In genomic region chr2:65859767-65860727, GRCm38 (mm10) we compare ENCODE assay signal across 15 mouse cellular contexts. TPM values are rescaled to one million over a fixed set of nuclear protein-coding genes. Genes with fewer than 3 reads are reported as not detected.
DNase-seq lines count a peak whose midpoint lies in the region; ATAC-seq and TF ChIP-seq lines count a peak whose summit lies in the region.
"Had no signal": no experiment of that assay in that cellular context is flagged by ENCODE, and none has a peak within 500 bp of the region (broad histone marks: within the 10 kb centered on the region; RNA-seq: fewer than 3 reads in every experiment).

No protein-coding gene starts in this region.

- no peak for TF ChIP-seq EP300 in liver, postnatal 0 days (IDR thresholded peaks at IDR 0.05; ENCODE audit: low read depth)

- no peak for TF ChIP-seq CTCF in liver, postnatal 0 days (IDR thresholded peaks at IDR 0.05; ENCODE audit: low read depth)

- H3K9me3 ChIP-seq in heart, embryonic 11.5 days (replicated peaks; ENCODE audit: control insufficient read depth, low read length) = no peaks in the 10 kb centered on the region
- H3K9me3 ChIP-seq in heart, embryonic 10.5 days = no peaks in the 10 kb centered on the region
- no peaks in the 10 kb centered on the region for H3K9me3 ChIP-seq in heart, embryonic 16.5 days (replicated peaks; ENCODE audit: control insufficient read depth, low read length)
- H3K9me3 ChIP-seq in midbrain, embryonic 16.5 days (replicated peaks; ENCODE audit: control insufficient read depth, low read length, poor library complexity, severe bottlenecking) = no peaks in the 10 kb centered on the region
- no peaks in the 10 kb centered on the region for H3K9me3 ChIP-seq in liver, postnatal 0 days (ENCODE audit: low read length)
- H3K9me3 ChIP-seq: limb, embryonic 13.5 days; lung, embryonic 15.5 days had no signal

- 0 out of 2 replicates have a peak overlapping the region, but pooled peaks have one; percentile 37 for H3K4me2 ChIP-seq in heart, embryonic 11.5 days
- H3K4me2 ChIP-seq in heart, embryonic 16.5 days (ENCODE audit: low read depth, low read length) = peak overlapping the region; percentile 44
- peak overlapping the region; percentile 36 for H3K4me2 ChIP-seq in midbrain, embryonic 16.5 days (ENCODE audit: low read length)
- no peak overlapping the region for H3K4me2 ChIP-seq in liver, postnatal 0 days (ENCODE audit: low read depth, low read length)
- H3K4me2 ChIP-seq: limb, embryonic 13.5 days; lung, embryonic 15.5 days had no signal

- H3K36me3 ChIP-seq in heart, embryonic 11.5 days (ENCODE audit: control insufficient read depth, insufficient read depth, low read length) = no peaks in the 10 kb centered on the region
- no peaks in the 10 kb centered on the region for H3K36me3 ChIP-seq in heart, embryonic 10.5 days
- H3K36me3 ChIP-seq in heart, embryonic 16.5 days (ENCODE audit: control insufficient read depth, insufficient read depth) = no peaks in the 10 kb centered on the region
- H3K36me3 ChIP-seq in midbrain, embryonic 16.5 days (ENCODE audit: control insufficient read depth, insufficient read depth, low read length) = peaks cover 2% of the 10 kb centered on the region; the same call in 1 of the 2 replicates
- no peaks in the 10 kb centered on the region for H3K36me3 ChIP-seq in liver, postnatal 0 days (replicated peaks; ENCODE audit: insufficient read depth, low read length)
- H3K36me3 ChIP-seq: lung, embryonic 15.5 days had no signal

- intact Hi-C loops in left cerebral cortex, postnatal 14 days (cut with DNase I) = no loop called here

- DNase-seq in heart, embryonic 10.5 days (ENCODE audit: low spot score) = no peak
- peak; percentile 30 to 43 for DNase-seq in left cerebral cortex, postnatal 14 days (ENCODE audit: low spot score in 2 of 2)
- DNase-seq in left cerebral cortex, adult 11 months (ENCODE audit: low spot score) = no peak
- DNase-seq in embryo, embryonic 9.5 days (ENCODE audit: extremely low spot score) = no peak
- DNase-seq in liver, postnatal 0 days = no peak
- DNase-seq: embryo, embryonic 11 days; kidney, adult 11 months; spleen, adult 18-20 months; thymus, adult 18-20 months had no signal

- no peak for ATAC-seq in heart, embryonic 11.5 days (replicated peaks; ENCODE audit: insufficient number of reproducible peaks, low FRiP score, low TSS enrichment)
- no peak for ATAC-seq in heart, embryonic 16.5 days (replicated peaks; ENCODE audit: extremely low read depth, insufficient read depth, low FRiP score)
- ATAC-seq in midbrain, embryonic 16.5 days = peak; percentile 81
- ATAC-seq in liver, postnatal 0 days = no peak
- ATAC-seq: CD4-positive, CD25-positive, alpha-beta regulatory T cell, adult 4 months had no signal

- H3K27ac ChIP-seq in heart, embryonic 11.5 days (ENCODE audit: low read depth, low read length) = no peak overlapping the region
- H3K27ac ChIP-seq in heart, embryonic 10.5 days = no peak overlapping the region
- H3K27ac ChIP-seq in heart, embryonic 16.5 days (ENCODE audit: low read length) = no peak overlapping the region
- H3K27ac ChIP-seq in midbrain, embryonic 16.5 days (ENCODE audit: low read length) = peak overlapping the region; percentile 64
- no peak overlapping the region for H3K27ac ChIP-seq in liver, postnatal 0 days (ENCODE audit: low read depth)
- H3K27ac ChIP-seq: limb, embryonic 13.5 days; lung, embryonic 15.5 days had no signal

- H3K4me3 ChIP-seq in heart, embryonic 11.5 days (ENCODE audit: low read depth, low read length) = no peak overlapping the region
- no peak overlapping the region for H3K4me3 ChIP-seq in heart, embryonic 10.5 days
- no peak overlapping the region for H3K4me3 ChIP-seq in heart, embryonic 16.5 days (ENCODE audit: low read length)
- H3K4me3 ChIP-seq in midbrain, embryonic 16.5 days (ENCODE audit: low read depth, low read length) = 0 out of 2 replicates have a peak overlapping the region, but pooled peaks have one; percentile 3
- no peak overlapping the region for H3K4me3 ChIP-seq in liver, postnatal 0 days (ENCODE audit: low read depth, low read length)
- H3K4me3 ChIP-seq: limb, embryonic 13.5 days; lung, embryonic 15.5 days had no signal

- no peaks in the 10 kb centered on the region for H3K4me1 ChIP-seq in heart, embryonic 11.5 days (ENCODE audit: control insufficient read depth, insufficient read depth, low read length)
- H3K4me1 ChIP-seq in heart, embryonic 10.5 days = 0 out of 2 replicates have a peak, but pooled peaks cover 5% of the 10 kb centered on the region
- H3K4me1 ChIP-seq in heart, embryonic 16.5 days (ENCODE audit: control insufficient read depth, insufficient read depth, low read length) = no peaks in the 10 kb centered on the region
- H3K4me1 ChIP-seq in midbrain, embryonic 16.5 days (ENCODE audit: control insufficient read depth, insufficient read depth, low read length) = peaks cover 14% of the 10 kb centered on the region
- H3K4me1 ChIP-seq in liver, postnatal 0 days (ENCODE audit: insufficient read depth) = no peaks in the 10 kb centered on the region
- H3K4me1 ChIP-seq: limb, embryonic 13.5 days; lung, embryonic 15.5 days had no signal

- no peak overlapping the region for H3K9ac ChIP-seq in heart, embryonic 11.5 days (ENCODE audit: low read depth, low read length)
- no peak overlapping the region for H3K9ac ChIP-seq in heart, embryonic 16.5 days (ENCODE audit: low read length)
- no peak overlapping the region for H3K9ac ChIP-seq in midbrain, embryonic 16.5 days (ENCODE audit: low read depth, low read length)
- H3K9ac ChIP-seq in liver, postnatal 0 days (replicated peaks) = no peak overlapping the region
- H3K9ac ChIP-seq: limb, embryonic 13.5 days; lung, embryonic 15.5 days had no signal

- WGBS in heart, embryonic 11.5 days (ENCODE audit: insufficient replicate concordance) = 69% methylated on average over 18 of the region's 18 CpGs
- WGBS in heart, embryonic 10.5 days = 68% methylated on average over 18 of the region's 18 CpGs
- WGBS in heart, embryonic 16.5 days = 63% methylated on average over 18 of the region's 18 CpGs
- WGBS in midbrain, embryonic 16.5 days = 61% methylated on average over 18 of the region's 18 CpGs
- WGBS in liver, postnatal 0 days (ENCODE audit: insufficient replicate concordance) = 81% methylated on average over 18 of the region's 18 CpGs

- H3K27me3 ChIP-seq in heart, embryonic 11.5 days (ENCODE audit: control insufficient read depth, insufficient read depth, low read length) = no peaks in the 10 kb centered on the region
- H3K27me3 ChIP-seq in heart, embryonic 10.5 days (ENCODE audit: insufficient read depth, poor library complexity, severe bottlenecking) = no peaks in the 10 kb centered on the region
- no peaks in the 10 kb centered on the region for H3K27me3 ChIP-seq in heart, embryonic 16.5 days (ENCODE audit: control insufficient read depth, insufficient read depth, low read length)
- no peaks in the 10 kb centered on the region for H3K27me3 ChIP-seq in midbrain, embryonic 16.5 days (ENCODE audit: control insufficient read depth, insufficient read depth, low read depth, low read length)
- no peaks in the 10 kb centered on the region for H3K27me3 ChIP-seq in liver, postnatal 0 days (ENCODE audit: insufficient read depth, low read length)
- H3K27me3 ChIP-seq: limb, embryonic 13.5 days; lung, embryonic 15.5 days had no signal

RNA-seq across cellular contexts. Expression of gene Csrnp3, which starts 14.5 kb away (rescaled TPM):
- 1.4 and 2.2 TPM in 2 replicates for polyA plus RNA-seq in heart, embryonic 11.5 days (2014; fragmentation: Nextera tagmentation; extraction: Ambion mirVana)
- polyA plus RNA-seq in heart, embryonic 10.5 days (2016; fragmentation: Nextera tagmentation; extraction: Ambion mirVana) = 1.3 and 2.2 TPM in 2 replicates
- 10 to 100 TPM; 89.3 to 90.8 TPM for total RNA-seq in left cerebral cortex, postnatal 14 days (2021)
- 0.99 and 1.2 TPM in 2 replicates for polyA plus RNA-seq in heart, embryonic 16.5 days (2015; fragmentation: Nextera tagmentation; extraction: Ambion mirVana)
- 56.0 and 76.4 TPM in 2 replicates for polyA plus RNA-seq in midbrain, embryonic 16.5 days (2015; fragmentation: Nextera tagmentation; extraction: Ambion mirVana)
- polyA plus RNA-seq in liver, postnatal 0 days (2015; fragmentation: Nextera tagmentation; extraction: Ambion mirVana) = not detected in 2 replicates
- polyA plus RNA-seq: CD4-positive, CD25-positive, alpha-beta regulatory T cell, adult 4 months had no signal

Comparison
In these comparisons a context has a peak if more than half of its experiments do, and no peak if none do; other contexts are left out.
1. DNase-seq: peak in left cerebral cortex, postnatal 14 days (2 of 2); none in heart, embryonic 10.5 days (single experiment), left cerebral cortex, adult 11 months (single experiment), embryo, embryonic 9.5 days (single experiment) and liver, postnatal 0 days (single experiment).
2. RNA of gene Csrnp3, which starts 14.5 kb away (polyA plus RNA-seq): 56.0 to 76.4 TPM in midbrain, embryonic 16.5 days; 1.3 to 2.2 TPM in heart, embryonic 10.5 days, 1.4 to 2.2 TPM in heart, embryonic 11.5 days, 0.99 to 1.2 TPM in heart, embryonic 16.5 days and not detected in liver, postnatal 0 days; every median in the first group is over 10 times any median in the second.